In the genomic region with DNA sequence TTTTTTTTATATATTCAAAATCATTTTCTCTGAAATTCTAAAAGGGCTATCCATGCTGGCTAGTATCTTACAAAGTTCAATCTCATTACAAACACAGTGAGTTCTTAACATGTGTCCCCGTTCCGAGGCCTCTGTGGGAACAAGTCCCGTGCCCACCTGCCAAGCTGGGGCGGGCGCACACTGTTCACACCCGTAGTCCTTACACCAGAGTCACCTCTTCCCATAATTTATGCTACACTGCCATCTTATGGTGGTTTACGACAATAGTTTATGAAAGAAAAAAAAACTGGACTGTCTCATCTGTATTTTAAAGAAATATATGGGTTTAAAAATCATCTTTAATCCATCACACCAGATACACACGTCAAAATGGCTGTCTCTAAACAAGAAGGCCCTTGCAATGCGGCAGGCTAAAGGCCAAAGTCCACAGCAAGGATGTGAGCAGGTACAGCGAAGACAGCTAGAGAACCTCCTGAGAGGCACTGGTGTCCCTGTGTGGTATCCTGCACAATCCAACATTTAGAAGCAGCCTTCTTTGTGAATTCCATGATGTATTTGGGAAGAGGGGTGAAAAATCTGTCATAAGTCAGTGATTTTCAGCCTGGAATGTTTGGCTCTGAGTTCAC, we compare ENCODE assay signal across 9 mouse cellular contexts.
DNase-seq lines count a peak whose midpoint lies in the region; TF ChIP-seq lines count a peak whose summit lies in the region.
"Had no signal": no experiment of that assay in that cellular context is flagged by ENCODE, and none has a peak within 500 bp of the region (broad histone marks: within the 10 kb centered on the region; RNA-seq: fewer than 3 reads in every experiment).

No protein-coding gene starts in this region.

- TF ChIP-seq CTCF in MEL (IDR thresholded peaks at IDR 0.05 in 2 of 3, conservative IDR thresholded peaks at IDR 0.05 in 1 of 3; ENCODE audit: control insufficient read depth in 1 of 3, insufficient read depth in 1 of 3, low read depth in 2 of 3, low read length in 3 of 3, poor library complexity in 1 of 3, severe bottlenecking in 1 of 3), result peak in 1 of 3 experiments; percentile 65; a peak in 2 of 6 replicates

- TF ChIP-seq RAD21 in MEL (IDR thresholded peaks at IDR 0.05; ENCODE audit: low read depth, low read length), result peak; percentile 77

- H3K36me3 ChIP-seq in MEL (ENCODE audit: control insufficient read depth in 1 of 2, insufficient read depth in 2 of 2, low read length in 2 of 2), result no peaks in the 10 kb centered on the region
- H3K36me3 ChIP-seq: G1E had no signal

- peaks cover 0 to 3% of the 10 kb centered on the region in 2 experiments; a peak in 2 of 4 replicates for H3K27me3 ChIP-seq in MEL (ENCODE audit: control insufficient read depth in 1 of 2, insufficient read depth in 2 of 2, low read length in 2 of 2)

- no peaks in the 10 kb centered on the region for H3K4me1 ChIP-seq in MEL (ENCODE audit: control insufficient read depth in 1 of 2, insufficient read depth in 2 of 2, low read length in 2 of 2)

- no peak for TF ChIP-seq POLR2A in MEL (IDR thresholded peaks at IDR 0.05; ENCODE audit: control insufficient read depth in 1 of 2, insufficient read depth in 1 of 2, low read depth in 1 of 2, low read length in 2 of 2, poor library complexity in 1 of 2)

- H3K27ac ChIP-seq in MEL (ENCODE audit: control insufficient read depth, low read depth, low read length), result no peak overlapping the region

- no peaks in the 10 kb centered on the region for H3K9me3 ChIP-seq in MEL (replicated peaks; ENCODE audit: insufficient read depth, low read length)

- H3K4me3 ChIP-seq in MEL (ENCODE audit: control insufficient read depth in 1 of 2, insufficient read depth in 1 of 2, low read depth in 2 of 2, low read length in 2 of 2), result no peak overlapping the region

- TF ChIP-seq EP300 in MEL (IDR thresholded peaks at IDR 0.05; ENCODE audit: low read depth in 1 of 2, low read length in 2 of 2), result no peak

- peak; percentile 59 for DNase-seq in gastrocnemius, adult 18-20 months (ENCODE audit: low spot score)
- no peak for DNase-seq in gastrocnemius, postnatal 25 days
- DNase-seq in MEL (ENCODE audit: low read depth, low spot score), result peak; percentile 45
- DNase-seq in cerebellum, adult 9-11 months, result peak; percentile 34
- DNase-seq in gastrocnemius, postnatal 10 days, result peak; percentile 45
- peak; percentile 45 for DNase-seq in kidney, adult 9 months
- DNase-seq in lung, postnatal 25 days (ENCODE audit: low spot score), result peak; percentile 57
- peak; percentile 30 for DNase-seq in skeletal muscle tissue, adult 2 months (ENCODE audit: low read depth, low spot score)

- no peaks in the 10 kb centered on the region for H3K79me2 ChIP-seq in MEL (ENCODE audit: control insufficient read depth, insufficient read depth, low read length, poor library complexity)

- no peak overlapping the region for H3K9ac ChIP-seq in MEL (ENCODE audit: control insufficient read depth, low read depth, low read length, poor library complexity, severe bottlenecking)

TF ChIP-seq in MEL, 35 proteins besides CTCF, POLR2A, EP300 and RAD21:
- TF ChIP-seq ZC3H11A (IDR thresholded peaks at IDR 0.05; ENCODE audit: low read depth, low read length), result peak; percentile 58
- TF ChIP-seq SMC3 (IDR thresholded peaks at IDR 0.05; ENCODE audit: low read depth, low read length), result peak; percentile 53
- peak; percentile 77 for TF ChIP-seq ZNF384 (IDR thresholded peaks at IDR 0.05; ENCODE audit: low read depth, low read length)
- TF ChIP-seq ELF1 (IDR thresholded peaks at IDR 0.05; ENCODE audit: low read depth, low read length), result no peak
